Mouse (Mus musculus) forebrain, embryonic 13.5 days (tissue): ENCODE results near the gene Celf2. TPM values are rescaled to one million over a fixed set of nuclear protein-coding genes. Genes with fewer than 3 reads are reported as not detected.
"Not testable (repeated sequence)": the region's sequence is repeated elsewhere in the genome, so short reads cannot be mapped to it uniquely, and the experiment has no call there.

Experiments
- ATAC-seq: fragments of 200-750 bp; cut with Nextera tagmentation; 2 replicates; pipeline ENCODE4 v1.8.0; 2017
- H3K27ac ChIP-seq: fragments of 300-500 bp; sonication (generic); 2 replicates; pipeline ENCODE4 v1.5.1; 2015; ENCODE audit warnings: inconsistent platforms, mild to moderate bottlenecking, moderate library complexity
- H3K27me3 ChIP-seq: fragments of 300-500 bp; sonication (generic); 2 replicates; pipeline ENCODE4 v1.6.1; 2015; ENCODE audit warnings: mild to moderate bottlenecking, inconsistent platforms
- H3K36me3 ChIP-seq: fragments of 300-500 bp; sonication (generic); 2 replicates; pipeline ENCODE4 v1.6.1; 2015; ENCODE audit warnings: mild to moderate bottlenecking, inconsistent platforms; ENCODE audit not compliant: poor library complexity, severe bottlenecking
- H3K4me1 ChIP-seq: fragments of 300-500 bp; sonication (generic); 2 replicates; pipeline ENCODE4 v1.6.1; 2015; ENCODE audit warnings: inconsistent platforms
- H3K4me2 ChIP-seq: fragments of 300-500 bp; sonication (generic); 2 replicates; pipeline ENCODE4 v1.6.1; 2015; ENCODE audit warnings: inconsistent platforms, mild to moderate bottlenecking, moderate library complexity
- H3K4me3 ChIP-seq: fragments of 300-500 bp; sonication (generic); 2 replicates; pipeline ENCODE4 v1.5.1; 2015; ENCODE audit warnings: mild to moderate bottlenecking, inconsistent platforms
- H3K9ac ChIP-seq: fragments of 300-500 bp; sonication (generic); 2 replicates; pipeline ENCODE4 v1.6.1; 2015; ENCODE audit warnings: mild to moderate bottlenecking, inconsistent platforms
- H3K9me3 ChIP-seq: fragments of 300-500 bp; sonication (generic); replicated peaks from 2 replicates; pipeline ENCODE4 v1.6.1; 2016; ENCODE audit warnings: inconsistent platforms
- WGBS: fragments of 180-500 bp; shearing (Covaris S2); methylation state at CpG from one replicate; pipeline ENCODE4 v1.1.7; 2015; 5-methylcytosine and 5-hydroxymethylcytosine counted together
- polyA plus RNA-seq: library from polyadenylated mRNA; unstranded; fragments of >200 nt; fragmentation: Nextera tagmentation; extraction: Ambion mirVana; gene quantifications from 2 replicates; pipeline ENCODE4 v1.2.1, GENCODE M21; 2015

The Celf2 gene
- polyA plus RNA-seq, result 226 and 231 TPM in 2 replicates

- H3K9me3 ChIP-seq, H3K27me3 ChIP-seq, H3K36me3 ChIP-seq, H3K4me1 ChIP-seq, ATAC-seq, H3K9ac ChIP-seq, H3K4me3 ChIP-seq, H3K4me2 ChIP-seq, H3K27ac ChIP-seq: not testable (repeated sequence)
- WGBS, result 93% methylated on average over 9 of the region's 9 CpGs
These were observed at the start of gene Celf2 for GRCm38 (mm10) chr2:7509463-7509862. Gene Celf2 (minus strand): TSS chr2:7509563.

GRCm38 (mm10) chr2:7555144-7555892, 46.0 kb upstream of the Celf2 start:
- Histone ChIP-seq H3K9me3 (no peaks in the 10 kb centered on the region), H3K27me3 (no peaks in the 10 kb centered on the region), H3K27ac (no peak overlapping the region), H3K4me1 (peaks cover 6% of the 10 kb centered on the region), H3K4me3 (no peak overlapping the region), H3K9ac (no peak overlapping the region), H3K36me3 (no peaks in the 10 kb centered on the region), H3K4me2 (no peak overlapping the region)
- 38% methylated on average over 4 of the region's 4 CpGs for WGBS
- ATAC-seq, result peak; percentile 75

- WGBS, result 71% methylated on average over 1 of the region's 1 CpGs
- no peaks in the 10 kb centered on the region for H3K9me3 ChIP-seq
- no peak overlapping the region for H3K9ac ChIP-seq
- H3K27me3 ChIP-seq, result no peaks in the 10 kb centered on the region
- H3K36me3 ChIP-seq, result no peaks in the 10 kb centered on the region
- ATAC-seq, result no peak
- H3K4me2 ChIP-seq, result no peak overlapping the region
- H3K4me1 ChIP-seq, result peaks cover 6% of the 10 kb centered on the region
- H3K27ac ChIP-seq, result no peak overlapping the region
- H3K4me3 ChIP-seq, result no peak overlapping the region
These were observed 45.2 kb upstream of the Celf2 start for GRCm38 (mm10) chr2:7554601-7555000.

GRCm38 (mm10) chr2:7552887-7553286, 43.5 kb upstream of the Celf2 start:
- Histone ChIP-seq H3K4me3 (no peak overlapping the region), H3K9ac (no peak overlapping the region), H3K27ac (no peak overlapping the region), H3K9me3 (no peaks in the 10 kb centered on the region), H3K4me1 (peaks cover 12% of the 10 kb centered on the region), H3K36me3 (no peaks in the 10 kb centered on the region), H3K4me2 (no peak overlapping the region), H3K27me3 (no peaks in the 10 kb centered on the region)
- no peak for ATAC-seq
- 63% methylated on average over 3 of the region's 3 CpGs for WGBS

- Histone ChIP-seq H3K27me3 (no peaks in the 10 kb centered on the region), H3K4me3 (no peak overlapping the region), H3K9me3 (no peaks in the 10 kb centered on the region), H3K36me3 (no peaks in the 10 kb centered on the region), H3K9ac (no peak overlapping the region), H3K4me2 (no peak overlapping the region), H3K27ac (no peak overlapping the region), H3K4me1 (peaks cover 8% of the 10 kb centered on the region; the same call in 1 of the 2 replicates)
- WGBS, result 69% methylated on average over 4 of the region's 4 CpGs
- no peak for ATAC-seq
These were observed 39.5 kb upstream of the Celf2 start for GRCm38 (mm10) chr2:7548886-7549285.

GRCm38 (mm10) chr2:7534615-7535204, 25.3 kb upstream of the Celf2 start:
- ATAC-seq, result no peak
- Histone ChIP-seq H3K4me2 (no peak overlapping the region), H3K27ac (no peak overlapping the region), H3K27me3 (no peaks in the 10 kb centered on the region), H3K9ac (no peak overlapping the region), H3K4me1 (peaks cover 15% of the 10 kb centered on the region), H3K36me3 (no peaks in the 10 kb centered on the region), H3K4me3 (no peak overlapping the region), H3K9me3 (peaks cover 6% of the 10 kb centered on the region; the same call in 1 of the 2 replicates)
- 97% methylated on average over 5 of the region's 5 CpGs for WGBS

- H3K4me1 ChIP-seq, result peaks cover 20% of the 10 kb centered on the region
- H3K36me3 ChIP-seq, result no peaks in the 10 kb centered on the region
- H3K4me3 ChIP-seq, result no peak overlapping the region
- no peak overlapping the region for H3K4me2 ChIP-seq
- no peaks in the 10 kb centered on the region for H3K27me3 ChIP-seq
- H3K9me3 ChIP-seq, result peaks cover 6% of the 10 kb centered on the region; the same call in 1 of the 2 replicates
- H3K27ac ChIP-seq, result no peak overlapping the region
- ATAC-seq, result no peak
- 84% methylated on average over 2 of the region's 2 CpGs for WGBS
- H3K9ac ChIP-seq, result no peak overlapping the region
These were observed 24.8 kb upstream of the Celf2 start for GRCm38 (mm10) chr2:7534195-7534594.

GRCm38 (mm10) chr2:7531185-7531960, 22.0 kb upstream of the Celf2 start:
- ATAC-seq, result no peak; the same call in 1 of the 2 replicates
- Histone ChIP-seq H3K4me3 (no peak overlapping the region), H3K9ac (no peak overlapping the region), H3K4me1 (peaks cover 26% of the 10 kb centered on the region), H3K4me2 (no peak overlapping the region), H3K36me3 (no peaks in the 10 kb centered on the region), H3K27me3 (no peaks in the 10 kb centered on the region), H3K27ac (no peak overlapping the region), H3K9me3 (no peaks in the 10 kb centered on the region)
- 62% methylated on average over 6 of the region's 6 CpGs for WGBS

- Histone ChIP-seq H3K36me3 (no peaks in the 10 kb centered on the region), H3K4me3 (no peak overlapping the region), H3K4me2 (peak overlapping the region; percentile 12; the same call in 1 of the 2 replicates), H3K9me3 (no peaks in the 10 kb centered on the region), H3K9ac (no peak overlapping the region), H3K27ac (peak overlapping the region; percentile 7), H3K27me3 (no peaks in the 10 kb centered on the region), H3K4me1 (peaks cover 28% of the 10 kb centered on the region)
- ATAC-seq, result peak; percentile 62
- 14% methylated on average over 8 of the region's 8 CpGs for WGBS
These were observed 21.3 kb upstream of the Celf2 start for GRCm38 (mm10) chr2:7530461-7531184.

GRCm38 (mm10) chr2:7529637-7530036, 20.3 kb upstream of the Celf2 start:
- Histone ChIP-seq H3K9me3 (no peaks in the 10 kb centered on the region), H3K4me1 (peaks cover 28% of the 10 kb centered on the region), H3K36me3 (no peaks in the 10 kb centered on the region), H3K4me3 (no peak overlapping the region), H3K27me3 (no peaks in the 10 kb centered on the region), H3K9ac (no peak overlapping the region), H3K27ac (peak overlapping the region; percentile 40; the same call in 1 of the 2 replicates), H3K4me2 (no peak overlapping the region)
- 45% methylated on average over 5 of the region's 5 CpGs for WGBS
- peak; percentile 41; the same call in 1 of the 2 replicates for ATAC-seq

- H3K9ac ChIP-seq, result no peak overlapping the region
- no peaks in the 10 kb centered on the region for H3K27me3 ChIP-seq
- no peaks in the 10 kb centered on the region for H3K9me3 ChIP-seq
- no peak overlapping the region; the same call in 1 of the 2 replicates for H3K27ac ChIP-seq
- H3K4me3 ChIP-seq, result no peak overlapping the region
- H3K4me2 ChIP-seq, result no peak overlapping the region
- ATAC-seq, result peak; percentile 42; the same call in 1 of the 2 replicates
- H3K4me1 ChIP-seq, result peaks cover 28% of the 10 kb centered on the region
- H3K36me3 ChIP-seq, result no peaks in the 10 kb centered on the region
- 42% methylated on average over 6 of the region's 6 CpGs for WGBS
These were observed 17.3 kb upstream of the Celf2 start for GRCm38 (mm10) chr2:7526696-7527095.
